Mouse (Mus musculus): Measurements from ENCODE around the gene Sphkap. TPM values are rescaled to one million over a fixed set of nuclear protein-coding genes. Genes with fewer than 3 reads are reported as not detected.

The Sphkap gene
- polyA plus RNA-seq, 1 experiment: 0.04 TPM

DNA sequence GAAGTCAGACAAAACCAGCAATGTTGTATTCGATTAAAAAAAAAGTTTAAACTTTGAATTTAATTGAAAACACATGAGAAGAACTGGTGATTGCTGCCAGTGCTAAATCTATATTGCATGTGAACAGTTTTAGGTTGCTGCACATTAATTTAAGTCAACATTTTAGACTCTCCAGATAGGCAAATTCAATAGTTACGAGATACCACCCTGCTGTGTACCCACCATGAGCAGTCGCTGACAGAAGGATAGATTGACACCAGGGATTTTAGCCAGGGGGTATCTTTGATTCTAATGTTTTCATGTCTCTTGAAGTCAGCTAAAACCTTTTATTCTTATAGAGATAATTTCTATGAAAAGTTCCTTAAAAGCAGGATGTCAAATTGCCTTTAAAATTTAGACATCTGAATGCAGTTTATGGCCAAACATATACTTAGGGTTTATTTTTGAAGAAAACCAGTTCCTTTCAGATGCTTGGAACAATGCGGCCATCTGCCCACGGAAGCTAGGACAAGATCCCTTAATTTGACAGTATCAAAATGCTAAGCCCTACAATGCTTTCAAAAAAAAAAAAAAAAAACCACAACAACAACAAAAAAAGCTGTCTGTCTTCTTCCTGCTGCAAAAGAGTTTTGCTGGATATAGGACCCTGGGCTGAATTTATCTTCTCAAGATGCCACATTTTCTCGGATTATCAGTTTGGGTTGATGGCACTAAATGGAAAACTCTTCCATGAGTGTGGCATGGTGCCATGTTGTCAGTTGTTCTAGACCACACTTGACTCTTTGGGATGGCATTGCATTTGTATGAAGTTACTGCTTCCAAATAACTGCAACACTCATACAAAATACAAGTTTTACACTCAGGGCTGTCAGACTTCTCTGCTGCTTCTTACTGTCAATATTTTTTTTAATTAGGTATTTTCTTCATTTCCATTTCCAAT is 110.6 kb downstream of the Sphkap start:
- DNase-seq (ENCODE audit: low read depth): no peak

GRCm38 (mm10) chr1:83285866-83286265 is 122.1 kb downstream of the Sphkap start:
- DNase-seq (ENCODE audit: low read depth): no peak

GRCm38 (mm10) chr1:83277044-83277443 is 131.0 kb downstream of the Sphkap start:
- DNase-seq (ENCODE audit: low read depth): no peak

- no peak for DNase-seq (ENCODE audit: low read depth)
Measured at GRCm38 (mm10) chr1:83276637-83277036, 131.4 kb downstream of the Sphkap start.

- DNase-seq (ENCODE audit: low read depth): no peak
Measured at GRCm38 (mm10) chr1:83251746-83252145, 156.3 kb downstream of the Sphkap start.

- no peak for DNase-seq (ENCODE audit: low read depth)
Measured at GRCm38 (mm10) chr1:83248235-83248746, 159.7 kb downstream of the Sphkap start.

DNA sequence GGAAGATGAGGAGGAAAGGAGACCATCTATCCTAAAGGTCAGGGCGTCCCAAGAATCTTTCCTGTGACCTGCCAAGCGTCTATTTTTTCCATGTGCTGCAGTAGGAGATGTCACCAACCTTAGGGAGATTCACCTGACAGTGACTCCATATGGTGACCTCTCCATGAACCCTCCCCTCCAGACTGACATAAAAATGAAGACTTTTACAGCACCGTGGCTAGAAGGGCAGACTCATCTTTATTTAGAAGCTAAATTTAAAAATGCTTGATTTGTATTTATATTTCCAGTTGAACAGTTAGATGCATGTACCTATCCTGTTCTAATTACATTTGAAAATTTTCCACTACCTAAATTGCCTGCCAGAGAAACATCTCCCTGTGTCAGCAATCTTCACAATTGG is 180.1 kb downstream of the Sphkap start:
- DNase-seq (ENCODE audit: low read depth): no peak

GRCm38 (mm10) chr1:83224423-83224960 is 183.5 kb downstream of the Sphkap start:
- DNase-seq (ENCODE audit: low read depth): no peak

DNA sequence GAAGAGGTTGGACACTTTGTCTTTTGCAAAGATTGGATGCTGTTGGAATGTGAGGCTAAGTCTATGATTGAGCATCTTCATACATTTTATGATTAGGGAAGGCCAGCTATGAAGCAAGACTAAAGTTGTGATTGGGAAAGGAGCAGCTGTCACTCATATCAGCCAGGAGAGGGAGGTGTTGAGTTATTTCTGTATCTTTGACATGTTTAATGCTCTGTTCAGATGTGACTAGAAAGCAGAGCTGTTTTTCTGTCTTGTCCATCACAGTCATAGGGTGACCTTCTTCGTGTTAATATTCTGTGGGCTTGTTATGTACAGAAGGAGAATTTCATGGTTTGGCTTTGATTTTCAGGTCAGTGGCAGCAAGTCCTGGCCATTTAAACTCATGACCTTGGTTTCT is 184.9 kb downstream of the Sphkap start:
- DNase-seq (ENCODE audit: low read depth): no peak

GRCm38 (mm10) chr1:83218260-83218659 is 189.7 kb downstream of the Sphkap start:
- DNase-seq (ENCODE audit: low read depth): no peak

GRCm38 (mm10) chr1:83209981-83210380 is 198.0 kb downstream of the Sphkap start:
- DNase-seq (ENCODE audit: low read depth): no peak

Other genes starting within 250 kb of the Sphkap start
- 0.65 and 0.74 TPM in 2 replicates for gene Daw1, start 248.4 kb downstream of the Sphkap start, polyA plus RNA-seq (2012; rRNA removed)